Mouse (Mus musculus): ENCODE results near the gene Tor1aip1. TPM values are rescaled to one million over a fixed set of nuclear protein-coding genes. Genes with fewer than 3 reads are reported as not detected.
A peak's percentile ranks its signal among the peaks of the same experiment; 100 is the strongest.

The Tor1aip1 gene
- polyA plus RNA-seq, 1 experiment, result 28.8 TPM

- Histone ChIP-seq H3K9me3 (peaks cover 9% of the 10 kb centered on the region; the same call in 1 of the 2 replicates), H3K4me1 (peaks cover 32% of the 10 kb centered on the region), H3K27me3 (replicated peaks) (no peaks in the 10 kb centered on the region), H3K36me3 (replicated peaks; ENCODE audit: low read length) (no peaks in the 10 kb centered on the region), H3K4me3 (replicated peaks) (peak within 1 kb of the TSS; percentile 98)
- TF ChIP-seq GATA1 (IDR thresholded peaks at IDR 0.05; ENCODE audit: borderline replicate concordance, low read length), result no peak
- no peak for TF ChIP-seq FLI1 (IDR thresholded peaks at IDR 0.05; ENCODE audit: low read length)
These were observed 63.1 kb downstream of the Tor1aip1 start, which contains the start of gene Cep350 for GRCm38 (mm10) chr1:155973068-155973718. Gene Cep350, minus strand, starts transcription at chr1:155973255.

GRCm38 (mm10) chr1:155972146-155973067 lies 63.9 kb downstream of the Tor1aip1 start:
- TF ChIP-seq GATA1 (IDR thresholded peaks at IDR 0.05; ENCODE audit: borderline replicate concordance, low read length), result no peak
- no peak for TF ChIP-seq FLI1 (IDR thresholded peaks at IDR 0.05; ENCODE audit: low read length)

More at GRCm38 (mm10) chr1:155972146-155973067, 63.9 kb downstream of the Tor1aip1 start:
- Histone ChIP-seq H3K36me3 (replicated peaks; ENCODE audit: low read length) (peaks cover 7% of the 10 kb centered on the region), H3K9me3 (peaks cover 9% of the 10 kb centered on the region; the same call in 1 of the 2 replicates), H3K4me1 (peaks cover 37% of the 10 kb centered on the region), H3K4me3 (replicated peaks) (peak overlapping the region; percentile 98), H3K27me3 (replicated peaks) (no peaks in the 10 kb centered on the region)

Other genes starting within 250 kb of the Tor1aip1 start
- gene Qsox1, start 223.6 kb downstream of the Tor1aip1 start, polyA plus RNA-seq (2012; ENCODE audit: insufficient read depth, low replicate concordance), result 31.4 and 52.3 TPM in 2 replicates
- gene Cep350, start 63.2 kb downstream of the Tor1aip1 start, polyA plus RNA-seq (2012; ENCODE audit: insufficient read depth, low replicate concordance), result 0.75 and 1.9 TPM in 2 replicates
- 5.2 and 12.2 TPM in 2 replicates for gene Tor1aip2, start 1.1 kb downstream of the Tor1aip1 start, polyA plus RNA-seq (2012; ENCODE audit: insufficient read depth, low replicate concordance)
- gene Fam163a, start 168.5 kb upstream of the Tor1aip1 start, polyA plus RNA-seq (2012; ENCODE audit: insufficient read depth, low replicate concordance), result 0.56 and 0.87 TPM in 2 replicates

Measured in megakaryocyte, embryonic 14.5 days (primary cell).